Mouse (Mus musculus) heart, embryonic 11.5 days (tissue): ENCODE results near the gene Gabpb2. TPM values are rescaled to one million over a fixed set of nuclear protein-coding genes. Genes with fewer than 3 reads are reported as not detected.
"Not testable (repeated sequence)": the region's sequence is repeated elsewhere in the genome, so short reads cannot be mapped to it uniquely, and the experiment has no call there.

ENCODE experiments used
- ATAC-seq: fragments of 200-750 bp; cut with Nextera tagmentation; replicated peaks from 2 replicates; pipeline ENCODE4 v1.8.0; 2017; ENCODE audit warnings: moderate library complexity; ENCODE audit not compliant: insufficient number of reproducible peaks, low FRiP score, low TSS enrichment
- H3K27ac ChIP-seq: fragments of 300-500 bp; sonication (generic); 2 replicates; pipeline ENCODE4 v1.5.1; 2014; ENCODE audit warnings: mild to moderate bottlenecking, low read depth, low read length
- H3K27me3 ChIP-seq: fragments of 300-500 bp; sonication (generic); 2 replicates; pipeline ENCODE4 v1.6.1; 2014; ENCODE audit warnings: mild to moderate bottlenecking, low read length, mixed read lengths; ENCODE audit not compliant: control insufficient read depth, insufficient read depth
- H3K36me3 ChIP-seq: fragments of 300-500 bp; sonication (generic); 2 replicates; pipeline ENCODE4 v1.6.1; 2014; ENCODE audit warnings: mild to moderate bottlenecking, low read length, moderate library complexity, mixed read lengths; ENCODE audit not compliant: control insufficient read depth, insufficient read depth
- H3K4me1 ChIP-seq: fragments of 300-500 bp; sonication (generic); 2 replicates; pipeline ENCODE4 v1.6.1; 2014; ENCODE audit warnings: low read length; ENCODE audit not compliant: control insufficient read depth, insufficient read depth
- H3K4me2 ChIP-seq: fragments of 300-500 bp; sonication (generic); 2 replicates; pipeline ENCODE4 v1.6.1; 2014; ENCODE audit warnings: mild to moderate bottlenecking, moderate library complexity
- H3K4me3 ChIP-seq: fragments of 300-500 bp; sonication (generic); 2 replicates; pipeline ENCODE4 v1.5.1; 2014; ENCODE audit warnings: low read depth, low read length
- H3K9ac ChIP-seq: fragments of 300-500 bp; sonication (generic); 2 replicates; pipeline ENCODE4 v1.6.1; 2014; ENCODE audit warnings: mild to moderate bottlenecking, low read depth, low read length, moderate library complexity
- H3K9me3 ChIP-seq: fragments of 300-500 bp; sonication (generic); replicated peaks from 2 replicates; pipeline ENCODE4 v1.6.1; 2016; ENCODE audit warnings: low read length; ENCODE audit not compliant: control insufficient read depth
- WGBS: fragments of 180-500 bp; shearing (Covaris S2); extraction: QIAGEN DNeasy Blood & Tissue Kit; methylation state at CpG from one replicate; pipeline ENCODE4 v1.1.7; 2014; ENCODE audit not compliant: insufficient replicate concordance; 5-methylcytosine and 5-hydroxymethylcytosine counted together
- microRNA-seq: library from miRNA; unstranded; fragments of <30 nt; microRNA quantifications from one replicate; pipeline ENCODE4, GENCODE M21; 2016; ENCODE audit warnings: borderline number of aligned reads
- polyA plus RNA-seq: library from polyadenylated mRNA; unstranded; fragments of >200 nt; fragmentation: Nextera tagmentation; extraction: Ambion mirVana; gene quantifications from 2 replicates; pipeline ENCODE4 v1.2.1, GENCODE M21; 2014

The Gabpb2 gene
- polyA plus RNA-seq, 1 experiment from 2014 or later, result 7.2 TPM

GRCm38 (mm10) chr3:95133680-95134101, 84.0 kb downstream of the Gabpb2 start, which contains the start of the genes Scnm1 and Lysmd1:
TSS of gene Scnm1 (minus strand) at chr3:95134011.
TSS of gene Lysmd1 (plus strand) at chr3:95134088.
- ATAC-seq, result peak; percentile 88
- Histone ChIP-seq H3K27ac (peak within 1 kb of the TSS; percentile 70), H3K9me3 (no peaks in the 10 kb centered on the region), H3K4me3 (peak within 1 kb of the TSS; percentile 74), H3K4me1 (peaks cover 11% of the 10 kb centered on the region), H3K27me3 (no peaks in the 10 kb centered on the region), H3K9ac (peak within 1 kb of the TSS; percentile 89), H3K36me3 (no peaks in the 10 kb centered on the region), H3K4me2 (peak within 1 kb of the TSS; percentile 82)
- under 1% methylated on average over 20 of the region's 20 CpGs for WGBS

GRCm38 (mm10) chr3:95133176-95133575, 84.5 kb downstream of the Gabpb2 start:
- Histone ChIP-seq H3K9ac (peak overlapping the region; percentile 89), H3K9me3 (no peaks in the 10 kb centered on the region), H3K36me3 (no peaks in the 10 kb centered on the region), H3K27ac (peak overlapping the region; percentile 70; the same call in 1 of the 2 replicates), H3K4me2 (peak overlapping the region; percentile 82), H3K27me3 (no peaks in the 10 kb centered on the region), H3K4me1 (peaks cover 11% of the 10 kb centered on the region), H3K4me3 (peak overlapping the region; percentile 74)
- WGBS, result 53% methylated on average over 11 of the region's 11 CpGs
- no peak for ATAC-seq

GRCm38 (mm10) chr3:95132389-95132788, 85.3 kb downstream of the Gabpb2 start:
- H3K27me3 ChIP-seq, H3K9me3 ChIP-seq, ATAC-seq, H3K27ac ChIP-seq, H3K4me2 ChIP-seq, H3K9ac ChIP-seq, H3K36me3 ChIP-seq, H3K4me3 ChIP-seq: not testable (repeated sequence)
- 85% methylated on average over 2 of the region's 2 CpGs for WGBS
- H3K4me1 ChIP-seq, result peaks cover 11% of the 10 kb centered on the region

Small RNA genes lying within 50 kb of the gene (microRNA-seq; reads per million reads assigned to microRNA genes)
- not detected for gene Mir8099-1

Other genes with a start within 250 kb of the Gabpb2 start
- 12.9 and 18.5 TPM in 2 replicates for gene Pi4kb, start 243.2 kb downstream of the Gabpb2 start, polyA plus RNA-seq
- gene Zfp687, start 202.5 kb downstream of the Gabpb2 start, polyA plus RNA-seq, result 16.2 and 19.6 TPM in 2 replicates
- gene Psmd4, start 175.3 kb downstream of the Gabpb2 start, polyA plus RNA-seq, result 231 and 247 TPM in 2 replicates
- 11.8 and 14.0 TPM in 2 replicates for gene Pip5k1a, start 111.0 kb downstream of the Gabpb2 start, polyA plus RNA-seq
- 108 and 113 TPM in 2 replicates for gene Vps72, start 106.9 kb downstream of the Gabpb2 start, polyA plus RNA-seq
- gene Tmod4, start 93.4 kb downstream of the Gabpb2 start, polyA plus RNA-seq, result 0.53 and 0.83 TPM in 2 replicates
- gene Scnm1, start 83.9 kb downstream of the Gabpb2 start, polyA plus RNA-seq, result 57.7 and 61.8 TPM in 2 replicates
- gene Lysmd1, start 83.8 kb downstream of the Gabpb2 start, polyA plus RNA-seq, result 6.5 and 7.6 TPM in 2 replicates
- 0.79 and 1.5 TPM in 2 replicates for gene Tnfaip8l2, start 75.6 kb downstream of the Gabpb2 start, polyA plus RNA-seq
- gene Sema6c, start 57.5 kb downstream of the Gabpb2 start, polyA plus RNA-seq, result 2.2 and 2.8 TPM in 2 replicates
- gene Cdc42se1, start 10.8 kb upstream of the Gabpb2 start, polyA plus RNA-seq, result 62.3 and 68.9 TPM in 2 replicates
- gene Mllt11, start 14.3 kb upstream of the Gabpb2 start, polyA plus RNA-seq, result 16.4 and 21.0 TPM in 2 replicates
- 0.30 and 0.62 TPM in 2 replicates for gene Gm128, start 23.7 kb upstream of the Gabpb2 start, polyA plus RNA-seq
- not detected in 2 replicates for gene Bnipl, start 33.3 kb upstream of the Gabpb2 start, polyA plus RNA-seq
- gene Mindy1, start 63.4 kb upstream of the Gabpb2 start, polyA plus RNA-seq, result 24.3 and 25.1 TPM in 2 replicates
- gene Prune1, start 64.2 kb upstream of the Gabpb2 start, polyA plus RNA-seq, result 24.7 and 32.2 TPM in 2 replicates
- gene Anxa9, start 89.3 kb upstream of the Gabpb2 start, polyA plus RNA-seq, result 0.84 and 1.5 TPM in 2 replicates
- 117 and 125 TPM in 2 replicates for gene Cers2, start 96.9 kb upstream of the Gabpb2 start, polyA plus RNA-seq
- gene Setdb1, start 139.3 kb upstream of the Gabpb2 start, polyA plus RNA-seq, result 31.6 and 37.6 TPM in 2 replicates
- not detected in 2 replicates for gene 4930558C23Rik, start 184.9 kb upstream of the Gabpb2 start, polyA plus RNA-seq
- 20.6 and 28.5 TPM in 2 replicates for gene Arnt, start 216.5 kb upstream of the Gabpb2 start, polyA plus RNA-seq